Mouse (Mus musculus) erythroblast, embryonic 14.5 days (primary cell): ENCODE data around the gene Gm10282. TPM values are rescaled to one million over a fixed set of nuclear protein-coding genes. Genes with fewer than 3 reads are reported as not detected.

Source experiments
- H3K27me3 ChIP-seq: 2 replicates; pipeline ENCODE4 v1.6.1; 2012; ENCODE audit warnings: inconsistent platforms; ENCODE audit not compliant: control insufficient read depth
- H3K36me3 ChIP-seq: 2 replicates; pipeline ENCODE4 v1.6.1; 2012; ENCODE audit warnings: mild to moderate bottlenecking, inconsistent platforms; ENCODE audit not compliant: control insufficient read depth
- H3K4me1 ChIP-seq: 2 replicates; pipeline ENCODE4 v1.6.1; 2012; ENCODE audit warnings: inconsistent platforms; ENCODE audit not compliant: control insufficient read depth
- H3K4me3 ChIP-seq: replicated peaks from 2 replicates; pipeline ENCODE3; 2012; ENCODE audit warnings: moderate library complexity, mild to moderate bottlenecking, inconsistent platforms
- H3K9me3 ChIP-seq: 2 replicates; pipeline ENCODE4 v1.6.1; 2012; ENCODE audit warnings: low read length, inconsistent platforms, mixed read lengths; ENCODE audit not compliant: control insufficient read depth
- GATA1 ChIP-seq: IDR thresholded peaks from 2 replicates; pipeline ENCODE4 v1.6.1; 2012; ENCODE audit warnings: low read length, inconsistent platforms, mixed read lengths
- TAL1 ChIP-seq: IDR thresholded peaks from 3 replicates; pipeline ENCODE4 v1.6.1; 2012; ENCODE audit warnings: low read length, inconsistent platforms, mixed read lengths
- polyA plus RNA-seq: library from polyadenylated mRNA; stranded (reverse); fragments of >175 nt; gene quantifications from 2 replicates; pipeline ENCODE4 v1.2.3, GENCODE M21; 2012

Gene Gm10282
- polyA plus RNA-seq, 1 experiment = 6.0 TPM

- H3K27me3 ChIP-seq = peaks cover 60% of the 10 kb centered on the region
These were observed 14.3 kb upstream of the Gm10282 start for GRCm38 (mm10) chr8:72319397-72319796.

GRCm38 (mm10) chr8:72318801-72319322 lies 13.8 kb upstream of the Gm10282 start, which contains the start of gene Klf2:
Gene Klf2 (plus strand): TSS chr8:72319033.
- H3K4me1 ChIP-seq = peaks cover 15% of the 10 kb centered on the region

More at GRCm38 (mm10) chr8:72319397-72319796, 14.3 kb upstream of the Gm10282 start:
- Histone ChIP-seq H3K36me3 (no peaks in the 10 kb centered on the region), H3K9me3 (peaks cover 9% of the 10 kb centered on the region; the same call in 1 of the 2 replicates), H3K4me1 (peaks cover 15% of the 10 kb centered on the region), H3K4me3 (peak overlapping the region; percentile 60)
- no peak for TF ChIP-seq TAL1
- no peak for TF ChIP-seq GATA1

DNA sequence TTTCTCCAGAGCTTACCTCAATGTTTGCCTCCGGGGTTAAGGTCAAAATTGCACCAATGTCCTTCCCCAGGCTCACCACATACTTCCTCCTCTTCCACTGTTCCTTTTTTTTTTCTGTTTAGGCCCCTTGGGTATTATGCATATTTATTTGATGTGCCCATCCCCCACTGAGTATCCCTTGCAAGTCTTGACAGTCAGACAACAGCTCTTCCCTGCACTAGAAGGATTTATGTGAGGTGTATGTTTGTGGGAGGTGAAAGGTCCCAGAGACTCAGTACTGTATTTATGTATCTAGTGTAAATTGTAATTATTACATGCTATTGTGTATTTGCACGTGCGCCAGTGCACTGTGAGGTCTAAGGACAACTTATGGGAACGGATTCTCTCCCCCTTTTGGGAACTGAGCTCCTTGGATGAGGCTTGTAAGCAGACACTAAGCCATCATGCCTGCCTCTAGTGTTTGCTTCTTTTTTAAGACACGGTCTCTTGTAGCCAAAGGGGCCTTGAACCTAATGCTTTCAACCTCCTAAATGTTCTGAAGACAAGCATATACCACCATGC lies 12.8 kb upstream of the Gm10282 start:
- H3K27me3 ChIP-seq = peaks cover 54% of the 10 kb centered on the region
- H3K4me1 ChIP-seq = peaks cover 15% of the 10 kb centered on the region
- H3K4me3 ChIP-seq = no peak overlapping the region
- no peak for TF ChIP-seq GATA1
- no peak for TF ChIP-seq TAL1
- no peaks in the 10 kb centered on the region for H3K36me3 ChIP-seq
- H3K9me3 ChIP-seq = peaks cover 9% of the 10 kb centered on the region; the same call in 1 of the 2 replicates

More at GRCm38 (mm10) chr8:72318801-72319322, 13.8 kb upstream of the Gm10282 start, which contains the start of gene Klf2:
- TF ChIP-seq TAL1 = no peak
- no peak for TF ChIP-seq GATA1
- Histone ChIP-seq H3K4me3 (peak within 1 kb of the TSS; percentile 60), H3K27me3 (peaks cover 60% of the 10 kb centered on the region), H3K36me3 (no peaks in the 10 kb centered on the region), H3K9me3 (peaks cover 9% of the 10 kb centered on the region; the same call in 1 of the 2 replicates)

DNA sequence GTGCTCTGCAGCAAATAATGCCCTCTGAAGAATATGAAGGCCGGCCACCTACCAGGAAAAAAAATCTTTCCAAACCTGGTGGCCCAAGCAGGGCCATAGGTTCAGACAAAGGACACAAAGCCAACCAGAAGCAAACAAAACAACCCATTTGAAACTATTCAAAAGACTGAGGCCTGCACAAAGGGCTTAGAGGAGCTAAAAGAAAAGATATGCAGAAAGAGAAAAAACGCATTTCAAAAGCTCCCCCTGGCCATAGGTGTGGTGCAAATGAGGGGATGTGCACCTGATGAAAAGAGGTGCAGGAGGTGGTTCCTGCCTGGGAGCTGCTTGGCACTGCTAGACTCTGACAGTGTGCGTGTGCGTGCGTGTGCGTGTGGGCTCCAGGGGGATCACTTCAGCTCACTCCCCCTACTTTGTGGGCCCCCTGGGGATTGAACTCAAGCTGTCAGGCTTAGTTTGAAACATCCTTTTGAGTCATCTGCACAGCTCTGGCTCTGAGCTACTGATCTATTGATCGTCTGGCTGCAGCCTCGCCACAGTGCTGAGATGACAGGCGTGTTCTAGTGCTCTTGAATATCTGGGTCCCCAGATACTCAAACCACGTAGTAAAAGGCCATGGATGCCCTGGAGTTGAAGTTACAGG lies 11.1 kb upstream of the Gm10282 start:
- Histone ChIP-seq H3K4me1 (peaks cover 15% of the 10 kb centered on the region), H3K9me3 (peaks cover 9% of the 10 kb centered on the region; the same call in 1 of the 2 replicates)
- TF ChIP-seq TAL1 = no peak
- no peak for TF ChIP-seq GATA1

GRCm38 (mm10) chr8:72312926-72313518 lies 8.0 kb upstream of the Gm10282 start:
- H3K9me3 ChIP-seq = no peaks in the 10 kb centered on the region
- H3K4me1 ChIP-seq = no peaks in the 10 kb centered on the region; the same call in 1 of the 2 replicates
- H3K27me3 ChIP-seq = peaks cover 8% of the 10 kb centered on the region
- H3K4me3 ChIP-seq = no peak overlapping the region
- no peaks in the 10 kb centered on the region for H3K36me3 ChIP-seq
- TF ChIP-seq TAL1 (no peak), GATA1 (no peak)

More for the DNA sequence above, 11.1 kb upstream of the Gm10282 start:
- H3K27me3 ChIP-seq = peaks cover 37% of the 10 kb centered on the region
- no peaks in the 10 kb centered on the region for H3K36me3 ChIP-seq
- no peak overlapping the region for H3K4me3 ChIP-seq

DNA sequence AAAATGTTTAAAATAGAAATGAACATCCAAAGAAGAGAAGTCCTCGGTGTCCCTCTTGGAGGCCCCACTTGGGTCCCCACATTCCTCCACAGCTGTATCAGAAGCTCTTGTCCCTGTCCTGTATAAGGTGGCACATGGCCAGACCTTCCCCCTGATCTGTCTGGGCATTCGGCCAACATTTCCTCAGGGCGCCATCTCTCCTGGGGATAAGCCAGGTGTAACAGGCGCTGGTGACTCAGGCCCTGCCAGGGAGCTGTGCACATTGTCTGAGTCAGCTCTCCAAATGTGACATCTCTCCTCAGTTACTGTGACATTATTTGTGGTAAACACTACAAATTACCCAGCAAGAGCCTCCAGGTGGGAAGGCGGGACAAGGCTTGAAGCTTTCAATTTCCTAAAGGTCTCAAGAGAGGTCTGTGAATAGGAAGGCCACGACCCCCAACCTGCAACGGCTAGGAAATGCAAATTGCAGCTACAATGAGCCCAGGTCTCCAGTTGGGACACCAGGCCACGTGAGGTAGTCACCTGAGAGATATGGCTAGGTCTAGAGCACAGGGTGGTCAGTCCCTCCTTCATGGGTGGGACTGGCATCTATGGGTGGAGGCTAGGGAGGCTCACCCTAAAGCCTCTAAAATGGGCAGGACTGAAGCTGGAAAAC lies 5.9 kb upstream of the Gm10282 start:
- TF ChIP-seq GATA1 (no peak), TAL1 (no peak)
- Histone ChIP-seq H3K9me3 (no peaks in the 10 kb centered on the region), H3K4me1 (no peaks in the 10 kb centered on the region; the same call in 1 of the 2 replicates), H3K36me3 (no peaks in the 10 kb centered on the region), H3K27me3 (no peaks in the 10 kb centered on the region), H3K4me3 (no peak overlapping the region)

- no peaks in the 10 kb centered on the region; the same call in 1 of the 2 replicates for H3K4me1 ChIP-seq
- TF ChIP-seq TAL1 = no peak
- no peak for TF ChIP-seq GATA1
- H3K27me3 ChIP-seq = no peaks in the 10 kb centered on the region
- no peaks in the 10 kb centered on the region for H3K9me3 ChIP-seq
- no peak overlapping the region for H3K4me3 ChIP-seq
- H3K36me3 ChIP-seq = no peaks in the 10 kb centered on the region
These were observed 3.2 kb upstream of the Gm10282 start for GRCm38 (mm10) chr8:72308276-72308675.

DNA sequence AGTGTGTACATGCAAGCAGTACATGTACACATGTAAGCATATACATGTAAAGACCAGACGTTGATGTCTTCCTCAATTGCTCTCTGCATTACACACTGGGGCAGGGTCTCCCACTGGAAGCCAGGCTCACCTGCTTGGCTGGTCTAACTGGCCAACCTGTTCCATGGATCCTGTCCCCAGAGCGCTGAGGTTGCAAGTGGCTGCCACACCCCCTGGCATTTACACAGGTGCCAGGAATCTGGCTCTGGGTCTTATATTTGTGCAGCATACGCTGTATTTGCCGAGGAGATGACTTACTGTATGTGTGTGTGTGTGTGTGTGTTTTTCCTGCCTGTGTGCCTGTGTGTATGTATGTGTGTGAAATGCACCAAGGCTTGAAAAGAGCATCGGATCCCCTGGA lies 1.9 kb upstream of the Gm10282 start:
- no peaks in the 10 kb centered on the region for H3K9me3 ChIP-seq

More for the DNA sequence above, 1.9 kb upstream of the Gm10282 start:
- no peak for TF ChIP-seq TAL1
- TF ChIP-seq GATA1 = no peak
- H3K27me3 ChIP-seq = no peaks in the 10 kb centered on the region
- H3K36me3 ChIP-seq = no peaks in the 10 kb centered on the region
- no peak overlapping the region for H3K4me3 ChIP-seq
- H3K4me1 ChIP-seq = no peaks in the 10 kb centered on the region; the same call in 1 of the 2 replicates
